Mouse (Mus musculus) hindbrain, embryonic 15.5 days (tissue): ENCODE data around the gene Pde4d. TPM values are rescaled to one million over a fixed set of nuclear protein-coding genes. Genes with fewer than 3 reads are reported as not detected.

ENCODE experiments used
- ATAC-seq: fragments of 200-750 bp; cut with Nextera tagmentation; 2 replicates; pipeline ENCODE4 v1.8.0; 2017; ENCODE audit warnings: low read depth, moderate number of reproducible peaks, moderate TSS enrichment; ENCODE audit not compliant: low FRiP score
- H3K27ac ChIP-seq: fragments of 300-500 bp; sonication (generic); replicated peaks from 2 replicates; pipeline ENCODE4 v1.5.1; 2015; ENCODE audit warnings: mild to moderate bottlenecking, inconsistent platforms
- H3K27me3 ChIP-seq: fragments of 300-500 bp; sonication (generic); 2 replicates; pipeline ENCODE4 v1.6.1; 2015; ENCODE audit warnings: control low read depth, inconsistent platforms
- H3K36me3 ChIP-seq: fragments of 300-500 bp; sonication (generic); 2 replicates; pipeline ENCODE4 v1.6.1; 2015; ENCODE audit warnings: control low read depth, inconsistent platforms
- H3K4me1 ChIP-seq: fragments of 300-500 bp; sonication (generic); replicated peaks from 2 replicates; pipeline ENCODE4 v1.6.1; 2015; ENCODE audit warnings: control low read depth, inconsistent platforms
- H3K4me2 ChIP-seq: fragments of 300-500 bp; sonication (generic); 2 replicates; pipeline ENCODE4 v1.6.1; 2015; ENCODE audit warnings: moderate library complexity, mild to moderate bottlenecking, inconsistent platforms
- H3K4me3 ChIP-seq: fragments of 300-500 bp; sonication (generic); 2 replicates; pipeline ENCODE4 v1.5.1; 2015; ENCODE audit warnings: mild to moderate bottlenecking, inconsistent platforms
- H3K9ac ChIP-seq: fragments of 300-500 bp; sonication (generic); 2 replicates; pipeline ENCODE4 v1.6.1; 2015; ENCODE audit warnings: inconsistent platforms
- H3K9me3 ChIP-seq: fragments of 300-500 bp; sonication (generic); 2 replicates; pipeline ENCODE4 v1.6.1; 2016; ENCODE audit warnings: control low read depth, inconsistent platforms
- whole genome bisulfite sequencing: fragments of 180-500 bp; shearing (Covaris S2); methylation state at CpG from one replicate; pipeline ENCODE4 v1.1.7; 2015; 5-methylcytosine and 5-hydroxymethylcytosine counted together
- polyA plus RNA-seq: library from polyadenylated mRNA; unstranded; fragments of >200 nt; fragmentation: Nextera tagmentation; extraction: Ambion mirVana; gene quantifications from 2 replicates; pipeline ENCODE4 v1.2.1, GENCODE M21; 2015

The Pde4d gene
- polyA plus RNA-seq, 1 experiment from 2014 or later, result 19.4 TPM

GRCm38 (mm10) chr13:109609106-109609804 is 1159.5 kb downstream of the Pde4d start:
- Histone ChIP-seq H3K9me3 (no peaks in the 10 kb centered on the region), H3K4me3 (no peak overlapping the region), H3K9ac (no peak overlapping the region), H3K4me2 (no peak overlapping the region), H3K27me3 (no peaks in the 10 kb centered on the region), H3K27ac (no peak overlapping the region), H3K4me1 (0 out of 2 replicates have a peak, but pooled peaks cover 13% of the 10 kb centered on the region), H3K36me3 (no peaks in the 10 kb centered on the region)
- 76% methylated on average over 9 of the region's 9 CpGs for whole genome bisulfite sequencing
- peak; percentile 39; the same call in 1 of the 2 replicates for ATAC-seq

GRCm38 (mm10) chr13:109609805-109610187 is 1160.0 kb downstream of the Pde4d start:
- H3K9ac ChIP-seq, result no peak overlapping the region
- H3K27ac ChIP-seq, result no peak overlapping the region
- no peaks in the 10 kb centered on the region for H3K27me3 ChIP-seq
- H3K4me3 ChIP-seq, result no peak overlapping the region
- peak; percentile 54 for ATAC-seq
- H3K36me3 ChIP-seq, result no peaks in the 10 kb centered on the region
- H3K9me3 ChIP-seq, result no peaks in the 10 kb centered on the region
- no peak overlapping the region for H3K4me2 ChIP-seq
- 0 out of 2 replicates have a peak, but pooled peaks cover 13% of the 10 kb centered on the region for H3K4me1 ChIP-seq
- 25% methylated on average over 3 of the region's 3 CpGs for WGBS

- no peak overlapping the region for H3K4me3 ChIP-seq
- WGBS, result 99% methylated on average over 2 of the region's 2 CpGs
- no peaks in the 10 kb centered on the region for H3K9me3 ChIP-seq
- peaks cover 14% of the 10 kb centered on the region; the same call in 1 of the 2 replicates for H3K4me1 ChIP-seq
- no peak overlapping the region for H3K4me2 ChIP-seq
- H3K27ac ChIP-seq, result no peak overlapping the region
- no peak overlapping the region for H3K9ac ChIP-seq
- no peaks in the 10 kb centered on the region for H3K27me3 ChIP-seq
- ATAC-seq, result no peak
- no peaks in the 10 kb centered on the region for H3K36me3 ChIP-seq
These were observed 1161.0 kb downstream of the Pde4d start for GRCm38 (mm10) chr13:109610772-109611171.

GRCm38 (mm10) chr13:109615213-109615784 is 1165.6 kb downstream of the Pde4d start:
- WGBS, result 70% methylated on average over 8 of the region's 8 CpGs
- H3K36me3 ChIP-seq, result no peaks in the 10 kb centered on the region
- H3K4me3 ChIP-seq, result no peak overlapping the region
- no peak for ATAC-seq
- no peaks in the 10 kb centered on the region for H3K27me3 ChIP-seq
- no peak overlapping the region for H3K4me2 ChIP-seq
- peaks cover 14% of the 10 kb centered on the region; the same call in 1 of the 2 replicates for H3K4me1 ChIP-seq
- H3K9me3 ChIP-seq, result no peaks in the 10 kb centered on the region
- H3K27ac ChIP-seq, result no peak overlapping the region
- H3K9ac ChIP-seq, result no peak overlapping the region

DNA sequence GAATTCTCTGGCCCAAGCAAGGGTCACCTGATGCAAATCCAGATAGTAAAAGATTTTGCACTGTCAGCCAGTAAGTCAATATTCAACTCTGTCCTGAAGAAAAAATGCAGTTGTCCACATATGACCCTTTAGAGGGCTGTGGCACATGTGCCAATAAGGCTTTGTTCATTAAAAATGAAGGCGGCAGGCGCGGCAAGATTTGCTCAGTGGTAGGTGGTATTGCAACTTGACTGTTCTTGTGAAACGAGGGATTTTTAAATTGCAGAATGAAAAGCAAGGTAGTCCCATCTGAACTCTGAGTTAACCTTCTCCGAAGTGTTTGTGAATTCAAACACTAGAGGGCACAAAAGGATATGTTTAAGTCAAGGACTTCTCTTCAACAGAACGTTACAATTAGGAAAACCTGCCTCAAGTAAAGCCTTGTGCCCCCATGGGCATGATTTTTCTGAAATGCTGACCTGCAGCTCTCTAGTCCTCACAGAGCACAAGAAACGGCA is 1166.1 kb downstream of the Pde4d start:
- Histone ChIP-seq H3K4me3 (no peak overlapping the region), H3K9ac (no peak overlapping the region), H3K4me1 (peaks cover 14% of the 10 kb centered on the region; the same call in 1 of the 2 replicates), H3K27me3 (no peaks in the 10 kb centered on the region), H3K9me3 (no peaks in the 10 kb centered on the region), H3K27ac (no peak overlapping the region), H3K36me3 (no peaks in the 10 kb centered on the region), H3K4me2 (peak overlapping the region; percentile 31)
- 13% methylated on average over 7 of the region's 7 CpGs for WGBS
- ATAC-seq, result no peak

DNA sequence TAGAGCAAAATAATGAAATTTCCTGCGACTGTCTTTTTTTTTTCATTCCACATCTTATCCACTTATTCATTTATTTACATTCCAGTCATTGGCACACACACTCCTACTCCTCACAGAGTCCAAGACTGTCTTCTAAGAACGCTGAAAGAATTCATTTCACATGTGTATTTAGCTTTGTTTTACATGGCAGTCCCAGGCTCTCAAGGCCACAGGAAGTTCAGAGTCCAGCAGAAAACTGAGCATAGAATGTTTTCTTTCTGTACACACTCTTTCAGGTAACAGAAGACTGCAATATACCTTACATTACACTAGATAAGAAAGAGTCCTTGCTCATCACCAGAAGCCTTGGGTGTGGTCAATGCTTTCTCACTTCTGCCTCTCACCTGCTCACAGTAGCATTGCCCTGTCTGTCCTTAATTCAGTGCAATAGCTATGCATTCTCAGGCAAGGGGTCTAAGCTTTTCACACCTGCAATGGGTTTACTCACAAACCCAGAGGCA is 1169.5 kb downstream of the Pde4d start:
- Histone ChIP-seq H3K4me2 (no peak overlapping the region), H3K9me3 (no peaks in the 10 kb centered on the region), H3K4me1 (peaks cover 8% of the 10 kb centered on the region; the same call in 1 of the 2 replicates), H3K36me3 (no peaks in the 10 kb centered on the region), H3K27ac (no peak overlapping the region), H3K9ac (no peak overlapping the region), H3K4me3 (no peak overlapping the region), H3K27me3 (no peaks in the 10 kb centered on the region)
- WGBS, result 85% methylated on average over 2 of the region's 2 CpGs
- ATAC-seq, result no peak

DNA sequence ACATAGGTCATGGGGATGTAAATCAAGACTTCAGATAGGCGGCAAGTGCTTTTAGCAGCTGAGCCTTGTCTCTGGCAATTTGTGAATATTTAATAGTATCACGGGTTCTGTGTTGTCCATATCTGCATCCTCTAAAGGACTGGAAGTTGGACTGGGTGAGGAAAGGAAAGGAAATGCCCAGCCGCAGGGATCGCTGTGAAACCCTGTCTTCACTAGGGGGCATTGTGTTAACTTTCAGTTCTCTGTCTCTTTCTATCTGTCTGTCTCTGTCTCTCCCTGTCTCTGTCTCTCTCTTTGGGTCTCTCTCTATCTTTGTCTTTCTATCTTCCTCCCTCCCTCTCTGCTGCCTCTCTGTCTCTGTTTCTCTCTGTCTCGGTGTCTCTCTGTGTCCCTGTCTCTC is 1172.5 kb downstream of the Pde4d start:
- 76% methylated on average over 5 of the region's 5 CpGs for WGBS
- Histone ChIP-seq H3K27me3 (no peaks in the 10 kb centered on the region), H3K36me3 (no peaks in the 10 kb centered on the region), H3K27ac (no peak overlapping the region), H3K4me1 (0 out of 2 replicates have a peak, but pooled peaks cover 3% of the 10 kb centered on the region), H3K9me3 (no peaks in the 10 kb centered on the region), H3K4me3 (no peak overlapping the region), H3K9ac (no peak overlapping the region), H3K4me2 (no peak overlapping the region)
- no peak for ATAC-seq

GRCm38 (mm10) chr13:109623201-109623600 is 1173.5 kb downstream of the Pde4d start:
- no peak overlapping the region for H3K4me2 ChIP-seq
- 45% methylated on average over 2 of the region's 2 CpGs for WGBS
- H3K27ac ChIP-seq, result no peak overlapping the region
- no peak for ATAC-seq
- H3K9ac ChIP-seq, result no peak overlapping the region
- H3K4me1 ChIP-seq, result 0 out of 2 replicates have a peak, but pooled peaks cover 3% of the 10 kb centered on the region
- no peaks in the 10 kb centered on the region for H3K36me3 ChIP-seq
- no peaks in the 10 kb centered on the region for H3K27me3 ChIP-seq
- no peak overlapping the region for H3K4me3 ChIP-seq
- H3K9me3 ChIP-seq, result no peaks in the 10 kb centered on the region

DNA sequence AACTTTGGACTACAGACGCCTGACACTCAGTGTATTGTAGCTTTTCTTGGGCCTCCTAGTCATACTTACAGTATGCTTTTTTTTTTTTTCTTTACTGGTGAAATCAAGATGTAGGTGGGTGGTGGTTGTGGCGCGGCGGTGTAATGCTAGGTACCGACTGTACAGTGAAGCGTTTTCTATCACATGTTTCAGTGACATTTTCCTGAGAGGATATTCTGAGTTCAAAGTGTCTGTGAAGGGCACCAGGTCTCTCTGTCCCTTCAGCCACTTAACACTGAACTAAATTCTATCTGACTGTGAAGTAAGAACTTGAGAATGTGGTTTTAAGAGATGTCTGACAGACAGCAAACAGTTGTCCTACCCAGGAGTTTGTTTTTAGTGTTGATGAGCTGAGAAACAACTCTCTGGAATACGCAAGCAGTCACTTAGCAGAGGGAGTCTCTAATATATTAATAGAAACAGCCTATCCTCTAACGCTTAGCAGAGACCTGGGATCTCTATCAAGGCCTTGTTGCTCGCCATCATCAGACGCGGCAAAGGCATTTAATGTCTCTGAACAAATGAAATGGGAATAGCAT is 1175.1 kb downstream of the Pde4d start:
- Histone ChIP-seq H3K9me3 (no peaks in the 10 kb centered on the region), H3K9ac (no peak overlapping the region), H3K36me3 (no peaks in the 10 kb centered on the region), H3K27me3 (no peaks in the 10 kb centered on the region), H3K27ac (no peak overlapping the region), H3K4me1 (0 out of 2 replicates have a peak, but pooled peaks cover 3% of the 10 kb centered on the region), H3K4me3 (no peak overlapping the region), H3K4me2 (no peak overlapping the region)
- WGBS, result 88% methylated on average over 11 of the region's 11 CpGs
- no peak for ATAC-seq

GRCm38 (mm10) chr13:109625466-109626129 is 1175.8 kb downstream of the Pde4d start:
- no peaks in the 10 kb centered on the region for H3K27me3 ChIP-seq
- H3K9ac ChIP-seq, result no peak overlapping the region
- no peak overlapping the region for H3K27ac ChIP-seq
- ATAC-seq, result no peak
- WGBS, result 84% methylated on average over 18 of the region's 18 CpGs
- H3K4me2 ChIP-seq, result no peak overlapping the region
- no peak overlapping the region for H3K4me3 ChIP-seq
- H3K4me1 ChIP-seq, result 0 out of 2 replicates have a peak, but pooled peaks cover 3% of the 10 kb centered on the region
- H3K9me3 ChIP-seq, result no peaks in the 10 kb centered on the region
- H3K36me3 ChIP-seq, result no peaks in the 10 kb centered on the region

- no peak overlapping the region for H3K4me2 ChIP-seq
- no peaks in the 10 kb centered on the region for H3K36me3 ChIP-seq
- H3K9ac ChIP-seq, result no peak overlapping the region
- WGBS, result 92% methylated on average over 2 of the region's 2 CpGs
- H3K9me3 ChIP-seq, result no peaks in the 10 kb centered on the region
- H3K4me1 ChIP-seq, result peaks cover 12% of the 10 kb centered on the region
- no peaks in the 10 kb centered on the region for H3K27me3 ChIP-seq
- no peak overlapping the region for H3K27ac ChIP-seq
- no peak overlapping the region for H3K4me3 ChIP-seq
- no peak for ATAC-seq
These were observed 1177.5 kb downstream of the Pde4d start for GRCm38 (mm10) chr13:109627265-109627664.
